In the genomic region with DNA sequence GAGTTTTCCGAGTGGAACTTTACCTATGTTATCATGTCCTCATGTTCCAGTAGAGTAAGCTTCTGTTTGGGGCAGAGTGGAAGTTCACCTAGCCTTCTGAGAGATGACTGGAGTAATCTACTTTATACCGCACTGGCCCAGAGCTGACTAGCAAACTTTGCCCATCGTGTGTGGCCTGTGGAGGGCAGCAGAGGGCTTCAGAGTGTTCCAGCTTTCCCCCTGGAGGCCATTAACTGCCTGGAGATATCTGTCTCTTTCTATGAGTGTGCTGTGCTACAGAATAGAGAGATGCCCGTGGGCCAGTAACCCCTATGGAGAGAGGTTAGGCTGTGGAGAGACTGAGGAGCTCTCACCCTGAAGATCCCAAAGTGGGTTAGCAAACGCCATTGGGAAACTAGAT, we compare ENCODE assay signal across 8 mouse cellular contexts.
DNase-seq lines count a peak whose midpoint lies in the region; ATAC-seq and TF ChIP-seq lines count a peak whose summit lies in the region.

No protein-coding gene starts in this region.

- 51% methylated on average over 5 of the region's 5 CpGs for WGBS in hindbrain, embryonic 15.5 days
- WGBS in hindbrain, embryonic 14.5 days: 42% methylated on average over 5 of the region's 5 CpGs
- WGBS in forebrain, embryonic 15.5 days: 31% methylated on average over 5 of the region's 5 CpGs
- 35% methylated on average over 5 of the region's 5 CpGs for WGBS in kidney, postnatal 0 days
- 41% methylated on average over 5 of the region's 5 CpGs for WGBS in liver, embryonic 11.5 days

- H3K9ac ChIP-seq in hindbrain, embryonic 15.5 days: no peak overlapping the region
- no peak overlapping the region for H3K9ac ChIP-seq in hindbrain, embryonic 14.5 days
- no peak overlapping the region for H3K9ac ChIP-seq in forebrain, embryonic 15.5 days (replicated peaks)
- no peak overlapping the region for H3K9ac ChIP-seq in kidney, postnatal 0 days (ENCODE audit: low read depth, low read length)
- no peak overlapping the region for H3K9ac ChIP-seq in liver, embryonic 11.5 days (ENCODE audit: low read depth, low read length)

- no peaks in the 10 kb centered on the region for H3K9me3 ChIP-seq in hindbrain, embryonic 15.5 days
- no peaks in the 10 kb centered on the region for H3K9me3 ChIP-seq in hindbrain, embryonic 14.5 days (ENCODE audit: control insufficient read depth, low read length)
- no peaks in the 10 kb centered on the region for H3K9me3 ChIP-seq in forebrain, embryonic 15.5 days
- no peaks in the 10 kb centered on the region for H3K9me3 ChIP-seq in kidney, postnatal 0 days (replicated peaks; ENCODE audit: low read length)
- no peaks in the 10 kb centered on the region for H3K9me3 ChIP-seq in liver, embryonic 11.5 days (ENCODE audit: control insufficient read depth, low read length)

- DNase-seq in hindbrain, embryonic 14.5 days (ENCODE audit: low spot score): no peak
- peak; percentile 56 to 68 for DNase-seq in adrenal gland, postnatal 36 days
- DNase-seq in kidney, postnatal 0 days (ENCODE audit: low spot score): peak; percentile 70
- peak; percentile 35 for DNase-seq in liver, embryonic 11.5 days (ENCODE audit: low spot score)
- peak; percentile 68 for DNase-seq in retina, embryonic 14.5 days (ENCODE audit: low spot score)
- peak; percentile 39 for DNase-seq in urinary bladder, postnatal 25 days (ENCODE audit: low spot score)

- no peaks in the 10 kb centered on the region for H3K36me3 ChIP-seq in hindbrain, embryonic 15.5 days
- H3K36me3 ChIP-seq in hindbrain, embryonic 14.5 days (replicated peaks; ENCODE audit: control insufficient read depth, insufficient read depth): no peaks in the 10 kb centered on the region
- no peaks in the 10 kb centered on the region for H3K36me3 ChIP-seq in forebrain, embryonic 15.5 days
- H3K36me3 ChIP-seq in kidney, postnatal 0 days (ENCODE audit: insufficient read depth, low read length): no peaks in the 10 kb centered on the region
- no peaks in the 10 kb centered on the region for H3K36me3 ChIP-seq in liver, embryonic 11.5 days (ENCODE audit: control insufficient read depth, insufficient read depth, low read length)

- ATAC-seq in hindbrain, embryonic 15.5 days (ENCODE audit: low FRiP score, low read depth): 0 out of 2 replicates have a peak, but pooled peaks have one; percentile 19
- ATAC-seq in hindbrain, embryonic 14.5 days (ENCODE audit: low FRiP score): no peak
- ATAC-seq in forebrain, embryonic 15.5 days (replicated peaks): 0 out of 2 replicates have a peak, but pooled peaks have one; percentile 49
- peak; percentile 59; the same call in 1 of the 2 replicates for ATAC-seq in kidney, postnatal 0 days (replicated peaks; ENCODE audit: low FRiP score, low read depth)
- no peak for ATAC-seq in liver, embryonic 11.5 days (replicated peaks; ENCODE audit: low FRiP score)

- H3K27ac ChIP-seq in hindbrain, embryonic 15.5 days (replicated peaks): no peak overlapping the region
- no peak overlapping the region for H3K27ac ChIP-seq in hindbrain, embryonic 14.5 days
- no peak overlapping the region for H3K27ac ChIP-seq in forebrain, embryonic 15.5 days (replicated peaks)
- no peak overlapping the region for H3K27ac ChIP-seq in kidney, postnatal 0 days
- no peak overlapping the region for H3K27ac ChIP-seq in liver, embryonic 11.5 days (ENCODE audit: low read depth, low read length)

- H3K4me1 ChIP-seq in hindbrain, embryonic 15.5 days (replicated peaks): 0 out of 2 replicates have a peak, but pooled peaks cover 5% of the 10 kb centered on the region
- H3K4me1 ChIP-seq in hindbrain, embryonic 14.5 days (replicated peaks; ENCODE audit: control insufficient read depth, insufficient read depth, low read length): no peaks in the 10 kb centered on the region
- H3K4me1 ChIP-seq in forebrain, embryonic 15.5 days: peaks cover 12% of the 10 kb centered on the region
- H3K4me1 ChIP-seq in kidney, postnatal 0 days (replicated peaks; ENCODE audit: insufficient read depth, low read length): no peaks in the 10 kb centered on the region
- no peaks in the 10 kb centered on the region for H3K4me1 ChIP-seq in liver, embryonic 11.5 days (replicated peaks; ENCODE audit: control insufficient read depth, insufficient read depth, low read length)

- TF ChIP-seq CTCF in kidney, postnatal 0 days (IDR thresholded peaks at IDR 0.05; ENCODE audit: low read depth): peak; percentile 81

- H3K4me2 ChIP-seq in hindbrain, embryonic 15.5 days: no peak overlapping the region
- H3K4me2 ChIP-seq in hindbrain, embryonic 14.5 days (replicated peaks): no peak overlapping the region
- no peak overlapping the region for H3K4me2 ChIP-seq in forebrain, embryonic 15.5 days (replicated peaks)
- H3K4me2 ChIP-seq in kidney, postnatal 0 days (ENCODE audit: low read length): no peak overlapping the region
- H3K4me2 ChIP-seq in liver, embryonic 11.5 days: no peak overlapping the region

- no peak overlapping the region for H3K4me3 ChIP-seq in hindbrain, embryonic 15.5 days
- no peak overlapping the region for H3K4me3 ChIP-seq in hindbrain, embryonic 14.5 days (replicated peaks; ENCODE audit: low read length)
- no peak overlapping the region for H3K4me3 ChIP-seq in forebrain, embryonic 15.5 days
- H3K4me3 ChIP-seq in kidney, postnatal 0 days (replicated peaks; ENCODE audit: low read depth, low read length): no peak overlapping the region
- no peak overlapping the region for H3K4me3 ChIP-seq in liver, embryonic 11.5 days (ENCODE audit: low read depth, low read length)

- H3K27me3 ChIP-seq in hindbrain, embryonic 15.5 days: no peaks in the 10 kb centered on the region
- H3K27me3 ChIP-seq in hindbrain, embryonic 14.5 days (ENCODE audit: control insufficient read depth, insufficient read depth, low read length): no peaks in the 10 kb centered on the region
- no peaks in the 10 kb centered on the region for H3K27me3 ChIP-seq in forebrain, embryonic 15.5 days
- H3K27me3 ChIP-seq in kidney, postnatal 0 days (ENCODE audit: insufficient read depth, low read length): no peaks in the 10 kb centered on the region
- no peaks in the 10 kb centered on the region for H3K27me3 ChIP-seq in liver, embryonic 11.5 days (replicated peaks; ENCODE audit: control insufficient read depth, insufficient read depth, low read length)

Comparison
In these comparisons a context has a peak if more than half of its experiments do, and no peak if none do; other contexts are left out.
1. ATAC-seq: peak in hindbrain, embryonic 15.5 days (single experiment), forebrain, embryonic 15.5 days (single experiment) and kidney, postnatal 0 days (single experiment); none in hindbrain, embryonic 14.5 days (single experiment) and liver, embryonic 11.5 days (single experiment).